Mouse (Mus musculus) spleen, postnatal 10 days (tissue): ENCODE data around the gene Tent5b.
A peak's percentile ranks its signal among the peaks of the same experiment; 100 is the strongest.

Experiments
- DNase-seq, 2 experiments: peaks; one replicate each; pipeline ENCODE4 v3.0.0; 2021 to 2022; ENCODE audit warnings: low spot score in 2 of 2

The Tent5b gene

GRCm38 (mm10) chr4:133479458-133480184 is at the start of gene Tent5b:
Gene Tent5b, plus strand, starts transcription at chr4:133480132.
- peak; percentile 87 to 93 for DNase-seq

- no peak for DNase-seq
Measured at GRCm38 (mm10) chr4:133431508-133431907, 48.4 kb upstream of the Tent5b start.

- DNase-seq, result no peak
Measured at GRCm38 (mm10) chr4:133432560-133433171, 47.3 kb upstream of the Tent5b start.

DNA sequence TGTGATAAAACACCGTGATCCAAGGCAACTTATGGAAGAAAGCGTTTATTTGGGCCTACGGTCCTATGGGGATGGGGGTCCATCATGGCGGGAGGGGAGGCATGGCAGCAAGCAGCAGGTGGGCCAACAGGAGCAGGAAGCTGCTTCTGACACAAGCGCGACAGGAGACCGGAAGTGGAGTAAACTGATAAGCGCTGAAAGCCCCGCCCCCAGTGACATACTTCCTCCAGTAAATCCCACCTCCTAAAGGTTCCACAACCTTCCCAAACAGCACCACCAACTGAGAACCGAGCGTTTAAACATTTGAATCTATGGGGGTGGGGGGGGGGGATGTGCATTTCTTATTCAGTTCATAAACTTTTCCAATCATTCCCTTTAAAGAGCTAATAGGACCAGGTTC is 44.0 kb upstream of the Tent5b start:
- no peak for DNase-seq

DNA sequence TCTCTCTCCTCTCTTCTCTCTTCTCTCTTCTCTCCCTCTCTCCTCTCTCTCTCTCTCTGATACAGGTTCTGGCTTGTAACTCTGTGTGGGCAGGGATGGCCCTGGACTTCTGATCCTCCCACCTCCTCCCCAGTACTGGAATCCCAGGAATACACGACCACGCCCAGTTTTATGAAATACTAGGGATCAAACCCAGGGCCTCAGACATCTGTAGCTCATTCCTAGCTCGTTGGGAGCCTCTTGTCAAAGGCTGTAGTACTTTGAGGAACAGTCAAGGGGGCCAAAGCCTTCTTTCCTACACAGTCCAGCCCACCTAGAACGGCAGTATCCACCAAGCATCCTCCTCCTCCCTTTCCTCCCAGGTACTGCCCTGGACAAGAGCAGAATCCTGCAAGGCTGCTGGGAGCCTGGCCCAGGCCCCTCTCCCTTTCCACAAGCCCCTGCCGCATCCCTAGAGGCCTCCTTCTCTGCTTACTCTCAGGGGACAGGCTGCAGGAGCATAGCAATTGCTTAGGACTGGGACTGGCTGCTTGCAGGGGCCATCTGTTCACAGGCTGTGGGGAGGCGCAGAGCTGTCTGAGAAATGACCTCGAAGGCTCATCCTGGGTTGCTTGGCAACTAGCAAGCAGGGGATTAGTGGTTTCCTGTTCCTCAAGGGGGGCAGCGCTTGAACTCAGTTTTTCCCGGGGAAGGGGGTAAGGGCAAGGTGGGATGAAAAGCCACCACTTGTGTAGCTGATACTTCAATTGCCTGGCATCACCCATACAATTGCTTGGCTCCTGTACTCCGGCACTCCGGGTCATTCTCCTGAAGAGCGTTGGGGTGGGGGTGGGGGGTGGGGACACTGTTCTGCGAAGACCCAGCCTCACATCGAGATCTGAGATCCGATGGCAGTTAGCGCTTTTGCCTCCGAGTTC is 40.2 kb upstream of the Tent5b start:
- DNase-seq, result no peak

GRCm38 (mm10) chr4:133440377-133440795 is 39.5 kb upstream of the Tent5b start:
- no peak for DNase-seq

DNA sequence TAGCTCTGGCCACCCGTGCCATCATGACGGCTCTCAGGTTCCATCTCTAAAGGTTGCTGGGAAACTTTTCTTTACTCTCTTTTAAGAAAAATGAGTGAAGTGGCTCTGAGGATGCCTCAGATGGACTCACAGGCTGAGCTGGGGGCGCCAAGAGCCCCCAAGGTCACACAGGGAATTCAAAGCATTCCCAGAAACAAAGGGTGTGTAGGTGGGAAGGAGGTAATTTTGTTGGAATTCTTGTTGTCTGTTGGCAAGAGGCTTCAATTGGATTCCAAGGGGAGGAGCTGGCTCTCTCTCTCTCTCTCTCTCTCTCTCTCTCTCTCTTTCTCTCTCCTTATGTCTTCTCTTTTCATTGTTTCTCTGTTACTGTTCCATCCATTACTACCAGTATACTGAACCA is 37.7 kb upstream of the Tent5b start:
- no peak for DNase-seq

DNA sequence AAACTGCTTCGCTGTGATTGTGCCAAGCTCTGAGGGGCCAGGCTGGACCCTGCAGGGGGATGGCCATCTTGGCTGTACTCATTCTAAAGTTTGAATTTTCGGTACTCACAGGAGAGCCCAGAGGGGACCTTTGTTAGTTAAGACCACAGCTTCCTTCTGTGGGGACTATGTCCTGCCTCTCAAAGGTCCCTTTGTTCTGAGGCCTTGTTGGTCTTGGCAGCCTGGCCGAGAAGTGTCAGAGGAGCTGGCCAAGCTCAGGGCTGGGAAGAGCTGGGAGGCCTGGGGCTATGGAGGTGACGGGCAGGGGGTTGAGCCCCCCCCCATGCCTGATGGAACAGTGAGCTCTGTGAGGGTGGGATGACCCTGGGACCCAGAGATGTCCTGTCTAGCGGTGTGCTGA is 36.8 kb upstream of the Tent5b start:
- DNase-seq, result no peak

DNA sequence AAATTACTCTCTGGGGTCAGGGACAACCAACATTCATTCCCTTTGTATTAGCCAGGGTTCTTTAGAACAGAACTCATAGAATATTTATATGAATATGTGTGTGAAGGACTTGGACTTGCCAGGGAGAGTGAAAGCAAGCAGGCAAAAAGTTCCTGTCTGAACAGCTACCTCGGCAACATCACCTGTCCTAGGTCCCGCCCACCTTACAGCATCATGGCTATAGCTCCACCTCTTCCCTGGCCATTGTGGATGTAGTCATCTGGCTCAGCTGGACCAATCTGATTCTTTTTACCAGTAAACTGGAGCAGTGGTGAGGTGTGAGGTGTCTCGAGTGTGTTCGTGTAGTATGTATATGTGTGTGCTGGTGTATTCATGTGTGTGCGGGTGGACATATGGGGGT is 34.2 kb upstream of the Tent5b start:
- no peak for DNase-seq

- DNase-seq, result no peak
Measured at GRCm38 (mm10) chr4:133447366-133447765, 32.6 kb upstream of the Tent5b start.

DNA sequence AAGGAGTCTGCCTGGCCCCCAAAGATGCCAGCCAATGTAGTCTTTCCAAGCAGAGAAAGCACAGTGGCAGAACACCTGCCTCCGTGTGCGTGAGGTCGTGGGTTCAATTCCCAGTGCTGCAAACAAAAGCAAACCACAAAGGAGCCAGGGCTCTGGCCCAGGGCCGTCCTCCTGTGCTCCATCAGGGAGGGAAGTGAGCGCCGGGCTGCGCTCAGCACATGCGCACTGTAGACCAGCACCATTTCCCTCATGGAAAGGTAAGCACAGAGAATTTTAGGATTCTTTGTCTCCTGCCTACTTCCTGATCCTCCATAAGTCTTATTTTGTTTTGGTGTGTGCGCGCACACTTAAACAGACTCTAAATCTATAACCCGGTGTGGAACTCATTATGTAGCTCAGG is 32.0 kb upstream of the Tent5b start:
- no peak for DNase-seq

- no peak for DNase-seq
Measured at GRCm38 (mm10) chr4:133448708-133449388, 31.1 kb upstream of the Tent5b start.

DNA sequence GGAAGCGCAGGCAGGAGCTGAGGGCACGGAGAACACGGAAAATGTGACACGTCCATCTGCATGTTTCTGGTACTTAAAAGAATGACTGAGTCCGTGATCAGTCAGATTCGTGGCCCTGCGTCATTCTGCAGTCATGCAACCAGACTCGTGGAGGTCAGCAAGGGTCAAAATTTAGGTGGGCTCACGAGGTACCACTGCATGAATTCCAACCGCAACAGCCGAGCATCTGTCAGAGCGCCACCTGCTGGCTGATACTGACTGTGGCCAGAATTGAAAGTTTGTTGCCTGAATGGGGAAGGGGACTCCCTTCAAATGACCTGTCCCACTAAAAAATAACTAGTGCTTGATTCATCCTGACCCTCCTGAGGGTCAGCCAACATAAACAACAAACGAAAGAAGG is 30.2 kb upstream of the Tent5b start:
- DNase-seq, result peak; percentile 40 to 73

GRCm38 (mm10) chr4:133451536-133451935 is 28.4 kb upstream of the Tent5b start:
- peak; percentile 87 to 91 for DNase-seq

DNA sequence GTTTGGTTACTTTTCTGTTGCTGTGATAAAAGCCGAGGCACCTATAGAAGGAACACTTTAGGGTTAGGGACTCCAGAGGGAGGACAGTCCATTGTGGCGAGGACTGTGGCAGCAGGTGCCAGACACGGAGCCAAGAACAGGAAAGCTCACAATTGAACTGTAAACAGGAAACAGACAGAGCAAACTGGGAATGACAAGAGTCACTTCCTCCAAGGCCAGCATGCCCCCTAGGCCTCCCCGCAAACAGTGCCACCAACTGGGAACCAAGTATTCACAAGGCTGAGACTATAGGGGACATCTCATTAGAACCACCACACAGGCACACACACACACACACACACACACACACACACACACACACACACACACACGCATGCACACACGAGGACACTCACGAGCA is 27.5 kb upstream of the Tent5b start:
- DNase-seq, result no peak

GRCm38 (mm10) chr4:133458044-133458443 is 21.9 kb upstream of the Tent5b start:
- peak in 1 of 2 experiments; percentile 32 for DNase-seq

DNA sequence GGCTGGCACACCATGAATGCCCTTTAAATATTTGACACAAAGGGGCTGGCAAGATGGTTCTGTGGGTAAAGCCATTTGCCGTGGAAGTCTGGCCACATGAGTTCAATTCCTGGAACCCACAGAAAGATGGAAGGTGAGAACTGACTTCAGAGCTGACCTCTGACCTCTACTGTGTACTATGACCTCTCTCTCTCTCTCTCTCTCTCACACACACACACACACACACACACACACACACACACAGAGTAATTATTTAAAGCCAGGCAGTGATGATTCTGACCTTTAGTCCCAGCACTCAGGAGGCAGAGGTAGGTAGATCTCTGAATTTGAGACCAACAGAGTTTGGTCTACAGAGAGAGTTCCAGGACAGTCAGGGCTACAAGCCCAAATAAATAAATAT is 19.9 kb upstream of the Tent5b start:
- no peak for DNase-seq

- DNase-seq, result no peak
Measured at GRCm38 (mm10) chr4:133460796-133461325, 19.1 kb upstream of the Tent5b start.

DNA sequence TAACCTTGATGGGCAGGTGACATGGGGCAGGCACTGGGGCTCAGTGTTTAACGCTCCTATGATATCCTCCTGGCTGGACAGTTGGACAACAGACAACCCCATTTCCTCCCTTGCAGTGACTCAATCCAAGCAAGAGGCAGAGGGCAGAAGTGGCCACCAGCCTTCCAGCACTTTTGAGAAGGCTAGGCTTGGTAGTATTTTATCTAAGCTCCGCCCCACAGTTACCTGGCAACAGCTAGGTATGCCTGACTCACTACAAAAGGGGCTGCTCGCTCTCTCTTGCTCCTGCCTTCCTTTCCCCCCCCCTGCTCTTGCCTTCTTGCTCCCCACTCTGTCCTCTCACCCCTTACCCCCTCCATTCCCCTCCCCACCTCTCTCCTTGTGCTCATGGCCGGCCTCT is 18.6 kb upstream of the Tent5b start:
- no peak for DNase-seq

GRCm38 (mm10) chr4:133463184-133463583 is 16.7 kb upstream of the Tent5b start:
- DNase-seq, result no peak

DNA sequence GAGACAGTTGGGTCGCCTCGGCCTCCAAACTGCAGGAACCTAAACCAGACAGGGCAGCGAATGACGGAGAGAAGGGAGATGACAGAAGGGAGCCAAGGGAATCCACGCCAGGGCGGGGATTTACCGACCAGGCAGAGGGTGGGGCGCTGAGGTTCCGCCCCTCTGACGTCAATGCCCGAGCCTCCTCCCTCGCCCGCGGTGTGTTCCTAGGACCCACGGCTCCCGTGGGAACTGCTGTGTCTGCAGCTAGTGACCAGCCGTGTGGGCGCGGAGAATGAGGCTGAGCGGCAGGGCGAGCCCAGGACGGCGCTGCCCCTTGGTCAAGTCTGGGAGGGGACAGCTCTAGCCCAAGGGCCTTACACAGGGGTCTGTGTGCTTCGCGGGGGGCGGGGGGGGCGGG is 11.9 kb upstream of the Tent5b start:
- peak; percentile 28 to 67 for DNase-seq

GRCm38 (mm10) chr4:133469122-133469521 is 10.8 kb upstream of the Tent5b start:
- no peak for DNase-seq
